13 mouse cellular contexts compared by ENCODE assay signal in the genomic region with DNA sequence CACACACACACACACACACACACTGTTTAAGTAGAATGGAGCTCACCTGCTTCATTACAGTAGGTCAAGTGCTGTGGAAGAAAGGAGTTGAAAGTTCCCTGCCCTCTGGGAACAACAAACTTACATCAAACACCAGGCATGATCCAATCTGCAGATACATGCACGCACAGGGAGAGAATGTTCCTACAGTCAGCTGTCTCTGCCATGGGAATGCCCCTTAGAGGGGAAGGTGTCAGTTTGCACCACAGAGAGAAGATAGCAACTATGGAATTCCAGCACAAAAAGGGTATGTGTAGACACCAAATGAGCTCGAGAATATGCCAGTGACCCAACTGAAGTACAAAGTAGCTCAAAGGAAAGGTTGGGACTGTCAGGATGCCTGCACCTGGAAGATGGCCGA.
"Had no signal": no experiment of that assay in that cellular context is flagged by ENCODE, and none has a peak within 500 bp of the region (broad histone marks: within the 10 kb centered on the region; RNA-seq: fewer than 3 reads in every experiment).

No protein-coding gene starts in this region.

- H3K36me3 ChIP-seq: neural tube, embryonic 13.5 days had no signal

- ATAC-seq: intestine, postnatal 0 days had no signal

- H3K9ac ChIP-seq: liver, embryonic 14.5 days; neural tube, embryonic 13.5 days had no signal

- H3K27me3 ChIP-seq: neural tube, embryonic 13.5 days had no signal

- DNase-seq: kidney, adult 8-10 months; kidney, postnatal 25 days; lung, adult 18-20 months; lung, postnatal 36 days; midbrain, embryonic 14.5 days; right cerebral cortex, postnatal 14 days; thymus, adult 2 months; thymus, postnatal 25 days had no signal

- H3K4me3 ChIP-seq: left cerebral cortex, adult 2 months; neural tube, embryonic 13.5 days had no signal

- H3K4me1 ChIP-seq: neural tube, embryonic 13.5 days had no signal

- H3K9me3 ChIP-seq: neural tube, embryonic 13.5 days had no signal

- H3K27ac ChIP-seq: left cerebral cortex, adult 2 months; liver, embryonic 14.5 days; neural tube, embryonic 13.5 days; stomach, postnatal 0 days had no signal

- H3K4me2 ChIP-seq: neural tube, embryonic 13.5 days had no signal
